Mouse (Mus musculus): ENCODE data around the gene Psmd7. TPM values are rescaled to one million over a fixed set of nuclear protein-coding genes. Genes with fewer than 3 reads are reported as not detected.
A peak's percentile ranks its signal among the peaks of the same experiment; 100 is the strongest.

Psmd7 gene
- total RNA-seq, 1 experiment from 2014 or later: 130 TPM

- 0 out of 4 replicates have a peak, but pooled peaks of 1 of the 2 experiments have one; percentile 11 for ATAC-seq (replicated peaks in 1 of 2; ENCODE audit: insufficient read depth in 1 of 2, low FRiP score in 2 of 2, low TSS enrichment in 1 of 2, low read depth in 1 of 2, poor library complexity in 2 of 2, severe bottlenecking in 2 of 2)
These were observed 752 bp downstream of the Psmd7 start for GRCm38 (mm10) chr8:107587429-107587994.

GRCm38 (mm10) chr8:107582136-107582535 is 6.1 kb downstream of the Psmd7 start:
- ATAC-seq (replicated peaks in 1 of 2; ENCODE audit: insufficient read depth in 1 of 2, low FRiP score in 2 of 2, low TSS enrichment in 1 of 2, low read depth in 1 of 2, poor library complexity in 2 of 2, severe bottlenecking in 2 of 2): no peak

DNA sequence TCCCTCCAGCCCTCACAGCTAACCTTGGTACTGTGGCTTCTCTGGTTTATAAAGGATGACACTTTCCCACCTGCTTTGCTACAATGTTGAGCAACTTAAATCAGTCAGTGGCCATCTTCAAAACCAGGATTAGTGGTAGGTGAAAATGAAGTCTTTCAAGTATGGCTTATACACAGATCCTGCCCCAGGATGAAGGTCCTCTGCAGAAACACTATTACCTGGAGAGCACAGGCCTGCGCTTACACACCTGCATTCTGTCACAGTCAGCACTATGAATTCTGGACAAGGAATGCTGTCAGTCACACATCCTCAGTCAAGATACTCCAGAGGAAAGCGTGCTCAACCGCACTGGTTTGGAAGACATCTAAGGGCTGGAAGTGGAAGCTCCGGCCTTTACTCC is 6.7 kb downstream of the Psmd7 start:
- ATAC-seq (replicated peaks in 1 of 2; ENCODE audit: insufficient read depth in 1 of 2, low FRiP score in 2 of 2, low TSS enrichment in 1 of 2, low read depth in 1 of 2, poor library complexity in 2 of 2, severe bottlenecking in 2 of 2): no peak

GRCm38 (mm10) chr8:107580879-107581278 is 7.4 kb downstream of the Psmd7 start:
- ATAC-seq (replicated peaks in 1 of 2; ENCODE audit: insufficient read depth in 1 of 2, low FRiP score in 2 of 2, low TSS enrichment in 1 of 2, low read depth in 1 of 2, poor library complexity in 2 of 2, severe bottlenecking in 2 of 2): no peak

GRCm38 (mm10) chr8:107578541-107578940 is 9.7 kb downstream of the Psmd7 start:
- no peak for ATAC-seq (replicated peaks in 1 of 2; ENCODE audit: insufficient read depth in 1 of 2, low FRiP score in 2 of 2, low TSS enrichment in 1 of 2, low read depth in 1 of 2, poor library complexity in 2 of 2, severe bottlenecking in 2 of 2)

- ATAC-seq (replicated peaks in 1 of 2; ENCODE audit: insufficient read depth in 1 of 2, low FRiP score in 2 of 2, low TSS enrichment in 1 of 2, low read depth in 1 of 2, poor library complexity in 2 of 2, severe bottlenecking in 2 of 2): peak; percentile 24 to 48; a peak in 3 of 4 replicates
These were observed 10.1 kb downstream of the Psmd7 start for GRCm38 (mm10) chr8:107578132-107578531.

DNA sequence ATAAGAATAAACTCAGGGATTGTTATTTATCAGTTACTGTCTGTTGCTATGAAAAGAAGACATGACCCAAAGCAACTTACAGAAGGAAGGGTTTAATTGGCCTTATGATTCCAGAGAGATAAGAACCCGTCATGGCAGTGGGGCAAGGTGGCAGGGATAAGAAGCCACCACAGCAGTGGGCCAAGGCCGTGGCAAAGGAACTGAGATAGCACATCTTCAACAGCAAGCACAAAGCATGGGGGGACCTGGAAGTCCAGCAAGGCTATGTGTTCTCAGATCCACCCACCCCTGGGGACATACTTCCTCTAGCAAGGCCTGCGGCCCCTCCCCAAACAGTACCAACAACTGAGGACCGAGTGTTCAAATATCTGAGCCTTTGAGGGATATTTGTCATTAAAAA is 10.6 kb downstream of the Psmd7 start:
- peak in 1 of 2 experiments; percentile 47; a peak in 1 of 4 replicates for ATAC-seq (replicated peaks in 1 of 2; ENCODE audit: insufficient read depth in 1 of 2, low FRiP score in 2 of 2, low TSS enrichment in 1 of 2, low read depth in 1 of 2, poor library complexity in 2 of 2, severe bottlenecking in 2 of 2)

- peak; percentile 58 to 59; a peak in 3 of 4 replicates for ATAC-seq (replicated peaks in 1 of 2; ENCODE audit: insufficient read depth in 1 of 2, low FRiP score in 2 of 2, low TSS enrichment in 1 of 2, low read depth in 1 of 2, poor library complexity in 2 of 2, severe bottlenecking in 2 of 2)
These were observed 11.6 kb downstream of the Psmd7 start for GRCm38 (mm10) chr8:107576702-107577101.

DNA sequence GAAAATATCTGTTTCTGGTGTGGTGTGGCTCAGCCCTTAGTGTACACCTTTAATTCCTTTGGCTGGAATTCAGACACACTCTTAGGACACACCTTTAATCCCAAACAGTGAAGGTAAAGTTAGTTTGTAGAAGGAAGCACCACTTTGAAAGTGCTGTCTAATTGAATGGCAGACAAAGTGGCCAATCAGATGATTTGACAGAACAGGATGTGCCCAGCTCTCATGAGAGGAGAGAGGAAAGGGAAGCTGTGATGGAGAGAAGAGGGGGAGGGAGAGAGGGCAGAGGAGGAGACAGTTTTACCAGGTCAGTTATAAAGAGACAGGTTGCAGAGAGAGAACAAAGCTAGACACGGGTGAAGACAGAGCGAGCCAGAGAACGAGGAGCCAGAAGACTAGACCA is 13.5 kb downstream of the Psmd7 start:
- no peak for ATAC-seq (replicated peaks in 1 of 2; ENCODE audit: insufficient read depth in 1 of 2, low FRiP score in 2 of 2, low TSS enrichment in 1 of 2, low read depth in 1 of 2, poor library complexity in 2 of 2, severe bottlenecking in 2 of 2)

DNA sequence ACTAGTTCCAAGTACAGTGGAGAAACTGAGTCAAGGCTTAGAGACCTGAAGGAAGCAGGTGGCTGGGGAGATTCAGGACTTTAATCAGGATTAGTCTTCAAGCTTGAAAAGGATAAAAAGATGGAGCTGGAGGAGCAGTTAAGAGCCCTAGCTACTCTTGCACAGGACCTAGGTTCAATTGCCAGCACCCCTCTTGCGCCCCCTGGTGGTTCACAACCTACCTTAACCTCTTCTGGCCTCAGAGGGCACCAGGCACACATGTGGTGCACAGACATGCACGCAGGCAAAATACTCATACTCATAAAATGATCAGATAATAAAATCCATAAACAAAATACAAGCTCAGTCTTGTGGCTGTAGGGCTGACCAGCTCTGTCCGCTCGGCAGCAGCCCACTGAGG is 15.8 kb downstream of the Psmd7 start:
- ATAC-seq (replicated peaks in 1 of 2; ENCODE audit: insufficient read depth in 1 of 2, low FRiP score in 2 of 2, low TSS enrichment in 1 of 2, low read depth in 1 of 2, poor library complexity in 2 of 2, severe bottlenecking in 2 of 2): peak; percentile 61 to 67

GRCm38 (mm10) chr8:107571486-107572135 is 16.7 kb downstream of the Psmd7 start:
- ATAC-seq (replicated peaks in 1 of 2; ENCODE audit: insufficient read depth in 1 of 2, low FRiP score in 2 of 2, low TSS enrichment in 1 of 2, low read depth in 1 of 2, poor library complexity in 2 of 2, severe bottlenecking in 2 of 2): no peak

- ATAC-seq (replicated peaks in 1 of 2; ENCODE audit: insufficient read depth in 1 of 2, low FRiP score in 2 of 2, low TSS enrichment in 1 of 2, low read depth in 1 of 2, poor library complexity in 2 of 2, severe bottlenecking in 2 of 2): no peak
These were observed 17.2 kb downstream of the Psmd7 start for GRCm38 (mm10) chr8:107571046-107571445.

DNA sequence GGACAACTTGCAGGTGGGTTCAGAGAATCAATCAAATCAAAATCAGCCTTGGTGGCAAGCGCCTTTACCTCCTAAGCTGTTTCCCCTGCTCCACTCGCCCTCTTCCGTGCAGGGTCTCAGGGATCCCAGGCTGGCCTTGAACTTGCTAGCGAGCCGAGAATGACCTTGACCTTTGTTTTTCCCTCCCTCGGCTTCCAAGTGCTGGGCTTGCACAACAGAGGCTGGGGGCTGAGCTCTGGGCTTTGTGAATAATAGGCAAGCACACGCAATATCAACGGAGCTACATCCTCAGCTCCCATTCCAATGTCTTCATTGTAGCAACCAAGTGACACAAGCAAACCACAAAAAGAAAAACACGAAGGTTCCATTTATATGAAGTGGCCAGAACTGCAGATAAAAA is 26.1 kb downstream of the Psmd7 start:
- ATAC-seq (replicated peaks in 1 of 2; ENCODE audit: insufficient read depth in 1 of 2, low FRiP score in 2 of 2, low TSS enrichment in 1 of 2, low read depth in 1 of 2, poor library complexity in 2 of 2, severe bottlenecking in 2 of 2): no peak

DNA sequence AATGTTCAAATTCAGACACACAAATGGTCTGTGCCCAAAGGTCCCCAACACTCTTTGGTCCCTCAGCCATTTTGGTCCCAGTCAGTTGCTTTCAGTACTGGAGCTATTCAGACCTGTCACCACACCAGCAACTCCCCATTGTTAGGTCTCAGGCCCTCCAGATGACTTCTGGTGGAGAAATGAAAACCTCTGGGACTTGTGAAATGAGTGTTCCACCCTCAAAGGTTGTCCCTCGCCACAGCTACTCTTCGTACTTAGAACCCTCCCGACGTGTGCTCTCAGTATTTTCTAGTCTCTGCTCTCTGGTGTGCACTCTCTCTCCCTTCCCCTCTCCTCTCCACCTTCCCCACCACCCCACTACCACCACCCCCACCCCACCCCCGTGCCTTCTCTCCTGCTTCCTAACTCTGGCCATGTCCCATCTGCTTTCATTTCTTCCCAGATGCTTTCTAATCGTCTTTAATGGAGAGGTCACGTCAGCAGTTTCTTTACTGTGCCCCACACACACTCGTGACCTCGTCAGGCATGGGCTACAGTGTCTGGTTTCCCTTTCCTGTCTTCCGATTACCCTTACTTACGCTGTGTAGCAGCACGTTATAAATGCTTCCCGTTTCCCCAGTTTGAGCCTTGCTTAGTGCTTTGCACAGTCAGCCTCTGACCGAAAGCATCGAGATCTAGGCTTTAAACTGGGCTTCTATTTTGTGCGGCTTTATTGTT is 27.3 kb downstream of the Psmd7 start:
- peak; percentile 87 for ATAC-seq (replicated peaks in 1 of 2; ENCODE audit: insufficient read depth in 1 of 2, low FRiP score in 2 of 2, low TSS enrichment in 1 of 2, low read depth in 1 of 2, poor library complexity in 2 of 2, severe bottlenecking in 2 of 2)

DNA sequence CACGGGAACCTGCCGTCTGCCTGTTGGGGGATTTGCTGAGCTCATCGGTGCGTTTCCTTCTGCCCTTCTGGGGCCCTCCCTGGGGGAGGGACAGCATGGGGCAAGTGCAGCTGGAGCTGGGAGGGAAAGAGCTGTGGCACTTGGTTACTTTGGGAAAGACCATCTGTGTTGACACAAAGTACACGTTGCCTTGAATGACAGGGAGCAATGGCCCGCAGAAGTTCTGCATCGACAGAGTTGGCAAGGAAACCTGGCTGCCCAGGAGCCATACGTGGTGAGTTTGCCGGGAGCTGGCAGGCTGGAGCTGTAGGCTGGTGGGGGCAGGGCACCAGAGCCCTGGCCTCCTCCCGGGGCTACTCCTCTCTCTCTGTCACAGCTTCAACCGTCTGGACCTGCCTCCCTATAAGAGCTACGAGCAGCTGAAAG is 31.7 kb downstream of the Psmd7 start:
- no peak for ATAC-seq (replicated peaks in 1 of 2; ENCODE audit: insufficient read depth in 1 of 2, low FRiP score in 2 of 2, low TSS enrichment in 1 of 2, low read depth in 1 of 2, poor library complexity in 2 of 2, severe bottlenecking in 2 of 2)

DNA sequence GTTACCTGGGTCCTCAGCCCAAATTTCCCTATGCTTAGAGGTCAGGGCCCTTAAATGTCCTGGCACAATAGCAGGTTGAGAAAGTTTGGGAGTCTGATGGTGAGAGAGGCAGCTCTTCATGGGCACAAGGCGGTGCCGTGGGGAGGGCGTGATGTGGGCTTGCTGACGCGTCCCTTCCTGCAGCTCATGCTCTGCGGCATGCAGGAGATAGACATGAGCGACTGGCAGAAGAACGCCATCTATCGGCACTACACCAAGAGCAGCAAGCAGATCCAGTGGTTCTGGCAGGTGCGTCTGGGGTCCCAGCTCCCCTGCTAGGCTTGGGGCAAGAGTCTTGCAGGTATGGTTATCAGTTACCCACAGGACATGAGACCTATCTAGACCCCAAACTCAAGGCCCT is 33.0 kb downstream of the Psmd7 start:
- no peak for ATAC-seq (replicated peaks in 1 of 2; ENCODE audit: insufficient read depth in 1 of 2, low FRiP score in 2 of 2, low TSS enrichment in 1 of 2, low read depth in 1 of 2, poor library complexity in 2 of 2, severe bottlenecking in 2 of 2)

GRCm38 (mm10) chr8:107552234-107552633 is 36.0 kb downstream of the Psmd7 start:
- peak; percentile 89 to 90 for ATAC-seq (replicated peaks in 1 of 2; ENCODE audit: insufficient read depth in 1 of 2, low FRiP score in 2 of 2, low TSS enrichment in 1 of 2, low read depth in 1 of 2, poor library complexity in 2 of 2, severe bottlenecking in 2 of 2)

DNA sequence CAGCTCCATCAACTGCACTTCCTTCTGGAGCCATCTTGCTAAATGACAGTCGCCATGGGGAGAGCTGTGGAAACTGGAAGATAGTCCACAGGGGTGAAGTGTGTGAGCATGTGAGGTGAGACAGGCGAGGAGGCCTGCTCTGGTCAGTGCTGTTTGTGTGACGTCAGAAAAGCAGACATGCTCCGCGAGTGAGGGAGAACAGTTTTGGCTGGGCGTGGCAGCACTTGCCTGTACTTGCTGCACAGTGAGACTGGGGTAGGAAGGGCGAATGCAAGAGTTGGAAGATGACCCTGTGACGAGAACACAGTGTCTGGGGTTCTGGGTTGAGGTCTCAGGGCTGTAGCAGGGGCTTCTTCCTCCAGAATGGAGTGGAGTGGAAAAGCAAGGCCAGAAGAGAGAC is 41.4 kb downstream of the Psmd7 start:
- ATAC-seq (replicated peaks in 1 of 2; ENCODE audit: insufficient read depth in 1 of 2, low FRiP score in 2 of 2, low TSS enrichment in 1 of 2, low read depth in 1 of 2, poor library complexity in 2 of 2, severe bottlenecking in 2 of 2): no peak
